Mouse (Mus musculus) MEL-GATA-1-ER (cell line): ENCODE data around the gene Dgat2.
A peak's percentile ranks its signal among the peaks of the same experiment; 100 is the strongest.

Experiments
- DNase-seq: peaks from one replicate; pipeline ENCODE4 v3.0.0-alpha.2; 2012; ENCODE audit warnings: low read depth; ENCODE audit errors: extremely low read depth

The Dgat2 gene

GRCm38 (mm10) chr7:99193926-99194325 lies 11.4 kb upstream of the Dgat2 start:
- no peak for DNase-seq

GRCm38 (mm10) chr7:99191411-99191810 lies 8.9 kb upstream of the Dgat2 start:
- DNase-seq = no peak

- DNase-seq = no peak
Measured at GRCm38 (mm10) chr7:99189885-99190284, 7.4 kb upstream of the Dgat2 start.

- no peak for DNase-seq
Measured at GRCm38 (mm10) chr7:99188630-99189029, 6.1 kb upstream of the Dgat2 start.

DNA sequence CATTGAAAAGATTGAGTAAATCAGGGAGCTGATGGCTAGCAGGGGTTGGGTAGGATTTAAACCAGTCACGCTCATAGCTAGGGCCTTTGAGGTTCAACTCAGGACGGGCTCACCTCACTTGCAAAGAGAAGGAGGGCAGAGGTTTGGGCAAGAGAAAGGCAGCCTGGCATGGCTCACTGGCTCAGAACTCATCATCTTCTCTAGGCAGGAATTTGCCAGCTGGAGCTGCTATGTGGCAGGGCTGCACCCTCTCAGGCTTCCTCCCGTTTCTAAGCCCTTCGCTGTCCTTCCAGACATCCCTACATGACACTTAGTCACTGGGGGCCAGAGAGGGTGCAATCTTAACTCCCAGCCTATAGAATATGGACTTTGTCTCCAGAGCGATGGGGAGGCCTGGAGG lies 4.9 kb upstream of the Dgat2 start:
- DNase-seq = no peak

DNA sequence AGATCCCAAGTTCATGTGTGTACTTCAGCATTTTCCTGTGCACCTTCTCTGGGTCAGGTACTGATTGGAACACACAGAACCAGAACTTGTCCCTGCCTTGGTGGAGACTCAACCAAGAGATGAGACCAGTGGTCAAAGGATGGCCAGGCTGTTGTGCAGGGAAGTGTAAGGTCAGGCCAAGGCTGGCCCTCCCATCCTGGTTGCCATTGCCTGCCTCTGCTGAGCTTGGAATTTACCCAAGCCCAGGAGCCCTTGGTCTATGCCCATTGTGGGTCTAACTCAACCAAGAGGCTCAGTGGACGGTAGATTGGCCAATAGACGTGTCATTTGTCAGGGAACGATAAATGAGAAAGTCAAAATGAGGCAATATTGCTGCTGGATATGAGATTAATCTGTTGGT lies 2.9 kb upstream of the Dgat2 start:
- DNase-seq = no peak

DNA sequence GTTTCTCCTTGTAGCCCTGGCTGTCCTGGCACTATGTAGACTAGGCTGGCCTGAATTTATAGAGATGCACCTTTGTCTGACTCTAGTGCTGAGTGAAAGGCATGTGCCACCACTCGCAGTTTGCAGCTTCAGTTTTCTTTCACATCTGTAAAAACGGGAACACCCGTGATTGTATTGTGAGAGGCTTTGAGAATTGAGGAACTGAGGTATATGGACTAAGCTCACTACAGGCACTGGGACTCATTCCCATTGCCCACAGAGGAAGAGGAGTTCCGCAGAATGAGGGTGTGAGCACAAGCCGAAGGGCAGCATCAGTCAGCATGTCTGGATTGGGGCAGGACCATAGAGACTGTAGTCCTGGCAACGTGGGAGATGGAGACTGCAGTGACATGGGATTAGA lies 1.2 kb upstream of the Dgat2 start:
- DNase-seq = peak; percentile 35

GRCm38 (mm10) chr7:99181619-99182431 lies 694 bp downstream of the Dgat2 start:
- no peak for DNase-seq

- DNase-seq = peak; percentile 14
Measured at GRCm38 (mm10) chr7:99180162-99180561, 2.4 kb downstream of the Dgat2 start.

DNA sequence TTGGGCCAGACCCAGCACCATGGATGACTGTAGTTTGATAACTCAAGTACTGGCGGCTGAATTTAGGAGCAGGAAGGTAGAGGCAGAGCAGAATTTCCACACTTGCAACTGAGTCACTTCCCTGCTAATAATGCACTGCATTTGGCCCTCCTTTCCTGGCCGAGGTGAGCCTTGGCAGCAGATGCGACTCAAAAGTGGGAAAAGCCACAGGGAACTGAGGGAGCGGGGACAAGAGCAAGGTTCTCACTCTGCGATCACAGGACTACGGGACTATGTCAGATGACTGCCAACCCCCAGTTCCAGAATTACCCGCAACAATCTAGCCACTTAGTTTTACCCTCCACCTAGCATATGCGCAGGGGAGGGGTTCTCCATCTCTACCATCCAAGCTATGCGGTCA lies 3.2 kb downstream of the Dgat2 start:
- DNase-seq = no peak

GRCm38 (mm10) chr7:99177386-99177785 lies 5.1 kb downstream of the Dgat2 start:
- DNase-seq = no peak

DNA sequence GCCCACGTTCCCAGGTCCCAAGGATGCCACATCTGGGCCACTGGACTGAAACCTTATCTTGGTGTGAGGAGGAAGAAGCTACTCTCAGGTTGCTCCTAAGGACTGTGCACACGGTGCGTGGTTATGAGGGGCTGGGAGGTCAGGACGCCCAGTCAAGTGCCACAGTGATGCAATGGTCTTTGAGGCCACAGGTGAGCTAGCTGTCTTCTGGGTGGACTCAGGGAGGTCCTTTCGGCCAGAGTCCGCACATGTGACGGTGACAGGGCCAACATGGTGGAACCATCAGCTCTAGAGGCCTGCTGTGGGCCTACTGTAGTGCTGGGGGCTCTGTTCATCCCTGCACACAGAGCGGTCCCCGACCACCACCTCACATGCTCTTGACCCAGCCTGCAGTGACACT lies 6.9 kb downstream of the Dgat2 start:
- DNase-seq = no peak

DNA sequence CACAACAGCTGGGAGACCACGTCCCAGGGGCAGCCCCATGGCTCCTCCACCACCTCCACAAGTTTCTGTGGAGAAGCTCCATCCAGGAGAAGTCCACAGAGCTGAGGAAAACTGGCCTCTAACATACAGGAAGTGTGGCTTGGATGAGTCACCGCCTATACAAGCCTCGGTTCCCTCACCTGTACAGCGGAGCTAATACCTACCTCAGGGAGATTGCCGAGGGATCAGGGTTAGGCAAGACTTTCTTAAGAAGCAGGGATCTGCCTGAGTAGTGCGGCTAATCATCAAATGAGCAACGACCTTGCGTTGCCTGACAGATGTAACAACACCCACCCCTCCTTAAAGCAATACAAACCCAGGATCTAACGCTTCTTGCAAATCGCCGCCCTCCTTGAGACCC lies 7.4 kb downstream of the Dgat2 start:
- no peak for DNase-seq

DNA sequence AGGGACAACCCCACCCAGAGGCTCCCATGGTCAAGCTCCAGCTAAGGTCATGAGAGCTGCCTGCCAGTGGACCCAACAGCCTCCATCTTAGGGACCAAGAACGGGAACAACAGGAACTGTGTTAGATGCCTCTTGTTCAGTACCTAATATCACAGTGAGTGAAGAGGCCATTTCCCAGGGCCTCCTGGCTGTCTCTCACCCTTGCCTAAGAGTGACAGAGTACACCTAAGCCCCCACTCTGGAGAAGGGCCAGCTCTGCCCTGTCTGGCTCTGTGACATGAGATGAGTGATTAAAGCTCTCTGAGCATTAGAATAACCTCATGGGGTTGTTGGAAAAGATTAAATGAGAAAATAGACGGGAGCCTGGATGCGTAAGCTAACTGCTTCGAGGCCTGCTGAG lies 8.5 kb downstream of the Dgat2 start:
- DNase-seq = no peak

DNA sequence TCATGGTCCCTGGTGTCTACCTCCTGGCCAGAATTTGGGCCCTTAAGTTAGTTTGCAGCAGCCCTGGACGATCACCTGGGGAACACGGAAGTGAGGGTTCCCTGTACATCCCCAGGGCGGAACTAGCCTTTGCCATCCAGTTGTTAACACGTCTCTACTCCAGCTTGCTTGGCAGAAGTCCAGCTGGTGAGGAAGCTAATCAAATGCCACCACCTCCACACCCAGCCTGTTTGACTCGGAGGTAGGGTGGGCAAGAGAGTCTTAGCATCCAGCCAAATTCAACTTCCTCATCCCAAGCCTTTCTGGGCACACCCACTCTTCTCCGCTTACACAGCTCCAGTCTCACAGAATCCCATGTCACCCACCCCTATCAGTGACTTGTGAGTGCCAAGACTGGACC lies 9.6 kb downstream of the Dgat2 start:
- peak; percentile 96 for DNase-seq

DNA sequence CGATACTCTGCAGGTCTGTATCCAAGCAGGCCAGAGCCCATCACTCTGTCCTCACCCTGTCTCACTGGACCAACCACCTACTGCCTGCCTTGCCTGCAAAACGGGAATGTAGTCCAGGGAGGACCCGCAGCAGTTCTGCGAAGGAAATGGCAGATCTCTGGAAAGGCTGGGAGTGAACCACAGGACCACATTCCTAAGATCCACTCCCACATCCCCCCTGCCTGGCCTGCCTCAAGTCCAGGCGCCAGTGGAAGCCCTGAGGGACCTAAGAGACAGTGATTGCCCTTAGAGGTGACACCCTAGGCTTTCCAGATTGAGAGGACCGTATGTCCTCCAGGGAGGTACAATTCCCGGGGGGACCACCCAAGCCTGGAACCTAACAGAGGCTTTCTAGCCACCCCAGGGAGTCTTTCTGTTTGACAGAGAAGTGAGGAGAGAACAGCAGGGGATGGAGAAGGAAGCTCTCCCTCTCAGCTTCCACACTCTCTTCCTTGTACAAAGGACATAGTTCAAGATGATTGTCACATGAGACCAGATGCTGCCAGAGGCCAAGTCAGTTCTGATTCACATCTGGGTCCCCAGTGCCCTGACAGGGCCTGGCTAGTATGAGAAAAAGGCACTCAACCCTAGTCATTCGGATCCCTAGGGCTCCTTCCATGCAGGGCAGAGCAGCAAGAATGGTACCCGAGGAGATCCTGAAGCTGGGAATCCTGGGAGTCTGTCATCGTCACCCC lies 10.6 kb downstream of the Dgat2 start:
- DNase-seq = no peak

- DNase-seq = no peak
Measured at GRCm38 (mm10) chr7:99170519-99170918, 12.0 kb downstream of the Dgat2 start.

- DNase-seq = no peak
Measured at GRCm38 (mm10) chr7:99169717-99170403, 12.7 kb downstream of the Dgat2 start.

DNA sequence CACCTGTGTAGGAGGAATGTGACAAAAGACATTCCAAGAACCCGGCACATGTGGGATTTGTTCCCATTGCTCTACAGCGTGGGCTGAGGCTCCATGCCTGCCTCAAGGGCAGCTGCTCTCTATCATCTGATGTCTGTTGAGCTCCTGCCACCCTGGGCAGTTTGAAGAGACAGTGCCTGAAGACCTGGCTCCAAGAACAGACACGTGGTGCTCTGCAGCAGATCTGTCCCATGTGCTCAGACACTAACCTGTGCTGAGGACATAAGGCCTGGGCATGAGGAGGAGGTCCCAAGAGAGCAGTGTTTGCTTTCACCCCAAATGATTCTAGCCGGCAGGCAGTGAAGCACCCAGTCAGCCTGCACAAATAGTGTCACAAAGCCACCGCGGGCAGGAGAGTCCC lies 13.8 kb downstream of the Dgat2 start:
- DNase-seq = no peak

DNA sequence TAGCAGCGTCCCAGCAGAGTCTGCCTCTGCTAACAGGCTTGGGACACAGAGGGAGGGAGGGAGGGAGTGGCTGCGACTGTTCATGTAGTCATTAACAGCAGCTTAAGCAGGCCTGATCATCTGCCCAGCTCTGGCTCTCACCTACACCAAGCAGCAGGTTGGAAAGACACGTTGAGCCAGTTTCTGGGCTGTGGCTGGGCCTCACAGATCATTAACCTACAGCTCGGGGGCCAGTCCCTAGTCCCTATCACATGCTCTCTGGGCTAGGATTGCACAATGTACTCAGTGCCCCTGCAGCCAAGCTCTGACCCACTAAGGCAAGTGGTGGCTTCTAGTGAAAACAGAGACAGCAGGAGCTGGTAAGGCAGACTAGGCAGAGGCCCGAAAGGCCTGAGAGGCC lies 14.6 kb downstream of the Dgat2 start:
- no peak for DNase-seq

- no peak for DNase-seq
Measured at GRCm38 (mm10) chr7:99166159-99166558, 16.4 kb downstream of the Dgat2 start.

DNA sequence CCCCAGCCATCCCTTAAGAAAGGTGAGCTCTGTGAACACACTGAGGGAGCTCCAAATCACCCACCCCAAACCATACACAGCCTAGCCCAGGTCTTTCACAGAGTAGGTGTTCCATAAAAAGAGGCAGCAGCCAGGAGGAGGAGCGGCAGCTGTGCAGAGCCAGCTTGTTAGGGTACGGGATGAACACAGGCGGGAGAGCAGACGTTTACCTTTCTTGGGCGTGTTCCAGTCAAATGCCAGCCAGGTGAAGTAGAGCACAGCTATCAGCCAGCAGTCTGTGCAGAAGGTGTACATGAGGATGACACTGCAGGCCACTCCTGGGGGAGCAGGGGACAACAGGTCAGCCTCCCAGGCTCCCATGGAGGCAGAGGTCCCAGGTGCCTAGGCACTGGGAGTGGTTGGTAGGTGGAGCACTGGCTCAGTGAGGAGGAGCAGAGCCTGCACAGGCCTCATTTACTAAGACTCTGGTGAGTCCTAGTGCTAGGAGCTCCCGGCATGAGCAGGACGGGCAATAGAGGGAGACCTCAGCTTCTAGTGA lies 17.6 kb downstream of the Dgat2 start:
- no peak for DNase-seq
